Mouse (Mus musculus) frontal cortex, postnatal 25 days (tissue): ENCODE measurements around the gene Hist2h2ab.
A peak's percentile ranks its signal among the peaks of the same experiment; 100 is the strongest.
"Not testable (repeated sequence)": the region's sequence is repeated elsewhere in the genome, so short reads cannot be mapped to it uniquely, and the experiment has no call there.

ENCODE experiments used
- DNase-seq, 2 experiments: peaks; one replicate each; pipeline ENCODE4 v3.0.0; 2022; ENCODE audit warnings: low spot score in 2 of 2

Gene Hist2h2ab

GRCm38 (mm10) chr3:96261623-96262022 is 42.0 kb downstream of the Hist2h2ab start:
- no peak for DNase-seq

- DNase-seq: peak; percentile 64 to 70
Measured at GRCm38 (mm10) chr3:96262216-96262875, 42.7 kb downstream of the Hist2h2ab start.

- peak; percentile 98 to 99 for DNase-seq
Measured at GRCm38 (mm10) chr3:96262979-96263550, 43.4 kb downstream of the Hist2h2ab start, which contains the start of gene Hist2h4. Gene Hist2h4 (minus strand): TSS chr3:96263311.

GRCm38 (mm10) chr3:96263558-96264403 is 44.1 kb downstream of the Hist2h2ab start:
- no peak for DNase-seq

- DNase-seq: no peak
Measured at GRCm38 (mm10) chr3:96264404-96264949, 44.8 kb downstream of the Hist2h2ab start.

- DNase-seq: no peak
Measured at GRCm38 (mm10) chr3:96266132-96266710, 46.6 kb downstream of the Hist2h2ab start.

GRCm38 (mm10) chr3:96267541-96267940 is 47.9 kb downstream of the Hist2h2ab start:
- no peak for DNase-seq

- DNase-seq: peak; percentile 70 to 72
Measured at GRCm38 (mm10) chr3:96268051-96268775, 48.5 kb downstream of the Hist2h2ab start, which contains the start of gene Hist2h3b. Gene Hist2h3b (plus strand): TSS chr3:96268654.

- DNase-seq: not testable (repeated sequence)
Measured at GRCm38 (mm10) chr3:96268776-96269378, 49.2 kb downstream of the Hist2h2ab start.
